Mouse (Mus musculus): ENCODE results near the gene H3f3a. TPM values are rescaled to one million over a fixed set of nuclear protein-coding genes. Genes with fewer than 3 reads are reported as not detected.
A peak's percentile ranks its signal among the peaks of the same experiment; 100 is the strongest.

H3f3a gene
- polyA plus RNA-seq, 1 experiment from 2014 or later = 2,358 TPM

GRCm38 (mm10) chr1:180830588-180831346 is 17.0 kb upstream of the H3f3a start:
- H3K9me3 ChIP-seq (ENCODE audit: low read depth, low read length) = no peaks in the 10 kb centered on the region
- H3K9ac ChIP-seq = 0 out of 2 replicates have a peak overlapping the region, but pooled peaks have one; percentile 16
- H3K27ac ChIP-seq (ENCODE audit: low read depth) = no peak overlapping the region
- H3K36me3 ChIP-seq (ENCODE audit: insufficient read depth) = no peaks in the 10 kb centered on the region
- DNase-seq (no peak), ATAC-seq (ENCODE audit: insufficient read depth) (no peak)
- peaks cover 6% of the 10 kb centered on the region; the same call in 1 of the 2 replicates for H3K4me1 ChIP-seq (ENCODE audit: insufficient read depth)
- TF ChIP-seq CTCF (IDR thresholded peaks at IDR 0.05; ENCODE audit: low read depth) = no peak
- H3K4me2 ChIP-seq = no peak overlapping the region
- 21% methylated on average over 14 of the region's 14 CpGs for WGBS
- no peaks in the 10 kb centered on the region for H3K27me3 ChIP-seq (ENCODE audit: insufficient read depth, low read length)
- H3K4me3 ChIP-seq (ENCODE audit: low read depth, low read length) = no peak overlapping the region

DNA sequence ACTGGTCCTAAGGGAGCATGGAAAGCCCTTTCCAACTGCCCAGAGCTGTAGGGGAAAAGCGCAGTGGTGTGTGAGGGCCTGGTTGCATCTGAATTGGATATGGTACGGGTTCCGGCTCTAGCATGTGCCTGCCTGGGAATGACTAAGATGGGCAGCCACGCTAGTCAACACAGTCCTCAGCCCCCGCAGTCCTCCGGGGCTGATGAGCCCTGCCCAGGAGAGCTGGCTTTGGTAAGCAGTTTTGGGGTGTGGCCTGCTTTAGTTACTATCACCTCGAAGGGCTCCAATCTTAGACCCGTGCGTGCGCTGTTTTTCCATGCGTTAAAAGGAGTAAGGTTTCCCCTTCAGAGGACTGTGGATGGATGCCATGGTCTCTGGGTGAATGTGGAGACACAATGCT is 16.4 kb upstream of the H3f3a start:
- Histone ChIP-seq H3K4me2 (no peak overlapping the region), H3K27me3 (ENCODE audit: insufficient read depth, low read length) (no peaks in the 10 kb centered on the region), H3K9me3 (ENCODE audit: low read depth, low read length) (no peaks in the 10 kb centered on the region), H3K36me3 (ENCODE audit: insufficient read depth) (no peaks in the 10 kb centered on the region), H3K4me1 (ENCODE audit: insufficient read depth) (peaks cover 6% of the 10 kb centered on the region; the same call in 1 of the 2 replicates), H3K4me3 (ENCODE audit: low read depth, low read length) (no peak overlapping the region), H3K27ac (ENCODE audit: low read depth) (no peak overlapping the region), H3K9ac (0 out of 2 replicates have a peak overlapping the region, but pooled peaks have one; percentile 16)
- no peak for TF ChIP-seq CTCF (IDR thresholded peaks at IDR 0.05; ENCODE audit: low read depth)
- 74% methylated on average over 11 of the region's 11 CpGs for WGBS
- ATAC-seq (ENCODE audit: insufficient read depth) = peak; percentile 31; the same call in 1 of the 2 replicates
- DNase-seq = no peak

- Histone ChIP-seq H3K36me3 (ENCODE audit: insufficient read depth) (no peaks in the 10 kb centered on the region), H3K9ac (no peak overlapping the region), H3K9me3 (ENCODE audit: low read depth, low read length) (no peaks in the 10 kb centered on the region), H3K4me2 (peak overlapping the region; percentile 4; the same call in 1 of the 2 replicates), H3K27ac (ENCODE audit: low read depth) (no peak overlapping the region), H3K4me1 (ENCODE audit: insufficient read depth) (peaks cover 6% of the 10 kb centered on the region; the same call in 1 of the 2 replicates), H3K27me3 (ENCODE audit: insufficient read depth, low read length) (no peaks in the 10 kb centered on the region), H3K4me3 (ENCODE audit: low read depth, low read length) (no peak overlapping the region)
- TF ChIP-seq CTCF (IDR thresholded peaks at IDR 0.05; ENCODE audit: low read depth) = no peak
- 78% methylated on average over 11 of the region's 11 CpGs for WGBS
- 0 out of 2 replicates have a peak, but pooled peaks have one; percentile 24 for ATAC-seq (ENCODE audit: insufficient read depth)
- DNase-seq = no peak
These were observed 16.0 kb upstream of the H3f3a start for GRCm38 (mm10) chr1:180829775-180830174.

GRCm38 (mm10) chr1:180826634-180827033 is 12.9 kb upstream of the H3f3a start:
- Histone ChIP-seq H3K9ac (no peak overlapping the region), H3K27me3 (ENCODE audit: insufficient read depth, low read length) (no peaks in the 10 kb centered on the region), H3K4me1 (ENCODE audit: insufficient read depth) (peaks cover 6% of the 10 kb centered on the region; the same call in 1 of the 2 replicates), H3K9me3 (ENCODE audit: low read depth, low read length) (no peaks in the 10 kb centered on the region), H3K27ac (ENCODE audit: low read depth) (no peak overlapping the region), H3K36me3 (ENCODE audit: insufficient read depth) (no peaks in the 10 kb centered on the region), H3K4me2 (no peak overlapping the region), H3K4me3 (ENCODE audit: low read depth, low read length) (no peak overlapping the region)
- WGBS = 95% methylated on average over 4 of the region's 4 CpGs
- DNase-seq (no peak), ATAC-seq (ENCODE audit: insufficient read depth) (no peak)
- TF ChIP-seq CTCF (IDR thresholded peaks at IDR 0.05; ENCODE audit: low read depth) = no peak

GRCm38 (mm10) chr1:180824721-180825120 is 11.0 kb upstream of the H3f3a start:
- no peaks in the 10 kb centered on the region for H3K27me3 ChIP-seq (ENCODE audit: insufficient read depth, low read length)
- no peak for TF ChIP-seq CTCF (IDR thresholded peaks at IDR 0.05; ENCODE audit: low read depth)
- H3K9me3 ChIP-seq (ENCODE audit: low read depth, low read length) = no peaks in the 10 kb centered on the region
- no peak overlapping the region for H3K27ac ChIP-seq (ENCODE audit: low read depth)
- no peak overlapping the region for H3K4me3 ChIP-seq (ENCODE audit: low read depth, low read length)
- H3K4me2 ChIP-seq = no peak overlapping the region
- ATAC-seq (ENCODE audit: insufficient read depth) (no peak), DNase-seq (no peak)
- no peaks in the 10 kb centered on the region for H3K36me3 ChIP-seq (ENCODE audit: insufficient read depth)
- 58% methylated on average over 3 of the region's 3 CpGs for WGBS
- no peak overlapping the region for H3K9ac ChIP-seq
- H3K4me1 ChIP-seq (ENCODE audit: insufficient read depth) = no peaks in the 10 kb centered on the region

GRCm38 (mm10) chr1:180823716-180824115 is 10.0 kb upstream of the H3f3a start:
- Histone ChIP-seq H3K4me3 (ENCODE audit: low read depth, low read length) (no peak overlapping the region), H3K36me3 (ENCODE audit: insufficient read depth) (no peaks in the 10 kb centered on the region), H3K9me3 (ENCODE audit: low read depth, low read length) (no peaks in the 10 kb centered on the region), H3K4me2 (no peak overlapping the region), H3K9ac (no peak overlapping the region), H3K27me3 (ENCODE audit: insufficient read depth, low read length) (no peaks in the 10 kb centered on the region), H3K4me1 (ENCODE audit: insufficient read depth) (no peaks in the 10 kb centered on the region), H3K27ac (ENCODE audit: low read depth) (no peak overlapping the region)
- DNase-seq (no peak), ATAC-seq (ENCODE audit: insufficient read depth) (no peak)
- TF ChIP-seq CTCF (IDR thresholded peaks at IDR 0.05; ENCODE audit: low read depth) = no peak
- 73% methylated on average over 3 of the region's 3 CpGs for WGBS

- H3K36me3 ChIP-seq (ENCODE audit: insufficient read depth) = no peaks in the 10 kb centered on the region
- TF ChIP-seq CTCF (IDR thresholded peaks at IDR 0.05; ENCODE audit: low read depth) = no peak
- ATAC-seq (ENCODE audit: insufficient read depth) = no peak
- H3K4me2 ChIP-seq = no peak overlapping the region
- no peak overlapping the region for H3K4me3 ChIP-seq (ENCODE audit: low read depth, low read length)
- H3K9ac ChIP-seq = no peak overlapping the region
- no peak overlapping the region for H3K27ac ChIP-seq (ENCODE audit: low read depth)
- H3K9me3 ChIP-seq (ENCODE audit: low read depth, low read length) = no peaks in the 10 kb centered on the region
- H3K27me3 ChIP-seq (ENCODE audit: insufficient read depth, low read length) = no peaks in the 10 kb centered on the region
- no peak for DNase-seq
- 87% methylated on average over 5 of the region's 5 CpGs for WGBS
- no peaks in the 10 kb centered on the region for H3K4me1 ChIP-seq (ENCODE audit: insufficient read depth)
These were observed 8.5 kb upstream of the H3f3a start for GRCm38 (mm10) chr1:180822276-180822675.

All from lung, embryonic 14.5 days (tissue).